Mouse (Mus musculus): ENCODE measurements around the gene Tfeb.

GRCm38 (mm10) chr17:47704692-47705091, 32.1 kb upstream of the Tfeb start:
- TF ChIP-seq EP300 (IDR thresholded peaks at IDR 0.05; ENCODE audit: low read depth) (no peak), CTCF (IDR thresholded peaks at IDR 0.05; ENCODE audit: low read depth) (0 out of 2 replicates have a peak, but pooled peaks have one; percentile 9)

Data from liver, postnatal 0 days (tissue).